ENCODE assay signal across 8 mouse cellular contexts in the genomic region with DNA sequence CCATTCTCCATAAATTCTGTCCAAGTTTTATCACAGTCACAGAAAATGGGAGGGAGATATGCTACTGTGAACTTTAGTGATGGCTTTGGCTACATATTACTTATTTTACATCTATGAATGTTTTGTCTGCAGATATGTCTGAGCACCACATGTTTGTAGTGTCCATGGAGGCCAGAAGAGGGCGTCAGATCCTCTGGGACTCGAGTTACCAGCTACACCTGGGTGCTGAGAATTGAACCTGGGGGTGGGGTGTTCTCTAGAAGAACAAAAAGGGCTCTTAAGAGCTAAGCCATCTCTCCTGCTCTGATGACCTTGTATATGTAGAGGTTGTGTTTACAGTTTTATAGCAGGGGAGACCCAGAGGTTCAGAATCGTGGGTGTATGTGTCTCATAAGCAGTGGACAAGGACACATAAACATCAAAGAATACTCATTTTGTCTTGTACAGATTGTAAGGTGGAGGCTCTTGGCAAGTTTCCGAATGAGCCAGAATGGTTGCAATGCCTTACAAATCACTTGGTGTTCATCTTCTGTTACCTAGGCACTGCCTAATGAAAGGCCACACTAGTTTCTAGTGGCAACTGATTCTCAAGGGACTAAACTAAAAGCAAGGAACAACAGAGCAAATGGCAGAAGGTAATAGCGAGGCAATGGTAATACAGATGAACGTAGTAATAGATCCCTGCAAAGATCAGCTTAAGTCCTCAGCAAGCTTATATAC. TPM values are rescaled to one million over a fixed set of nuclear protein-coding genes. Genes with fewer than 3 reads are reported as not detected.
DNase-seq lines count a peak whose midpoint lies in the region; ATAC-seq and TF ChIP-seq lines count a peak whose summit lies in the region.

No protein-coding gene starts in this region.

- H3K36me3 ChIP-seq in heart, embryonic 14.5 days (ENCODE audit: control insufficient read depth, insufficient read depth, low read length), result no peaks in the 10 kb centered on the region
- peaks cover 4% of the 10 kb centered on the region for H3K36me3 ChIP-seq in G1E (replicated peaks)
- H3K36me3 ChIP-seq in hindbrain, embryonic 15.5 days, result no peaks in the 10 kb centered on the region
- H3K36me3 ChIP-seq in midbrain, embryonic 15.5 days (replicated peaks), result no peaks in the 10 kb centered on the region

- H3K4me2 ChIP-seq in heart, embryonic 14.5 days (ENCODE audit: low read length), result peak overlapping the region; percentile 83
- H3K4me2 ChIP-seq in hindbrain, embryonic 15.5 days, result peak overlapping the region; percentile 62
- peak overlapping the region; percentile 79 for H3K4me2 ChIP-seq in midbrain, embryonic 15.5 days

- no peak overlapping the region for H3K9ac ChIP-seq in heart, embryonic 14.5 days (ENCODE audit: low read length)
- peak overlapping the region; percentile 75 for H3K9ac ChIP-seq in hindbrain, embryonic 15.5 days
- H3K9ac ChIP-seq in midbrain, embryonic 15.5 days, result peak overlapping the region; percentile 84

- H3K4me3 ChIP-seq in heart, embryonic 14.5 days (ENCODE audit: control insufficient read depth in 1 of 2, insufficient read depth in 1 of 2, low read depth in 1 of 2, low read length in 2 of 2), result no peak overlapping the region
- peak overlapping the region; percentile 98; the same call in 1 of the 2 replicates for H3K4me3 ChIP-seq in G1E (ENCODE audit: low read depth, low read length)
- H3K4me3 ChIP-seq in hindbrain, embryonic 15.5 days, result peak overlapping the region; percentile 65
- H3K4me3 ChIP-seq in midbrain, embryonic 15.5 days, result peak overlapping the region; percentile 76

- ATAC-seq in heart, embryonic 14.5 days (ENCODE audit: insufficient number of reproducible peaks, insufficient read depth, low FRiP score, low read depth), result no peak
- no peak for ATAC-seq in G1E (ENCODE audit: extremely low read depth, insufficient number of reproducible peaks, low FRiP score, poor library complexity, severe bottlenecking)
- ATAC-seq in hindbrain, embryonic 15.5 days (ENCODE audit: low FRiP score, low read depth), result no peak
- no peak for ATAC-seq in midbrain, embryonic 15.5 days (replicated peaks)

- DNase-seq in heart, adult 8-10 months (ENCODE audit: low spot score), result no peak
- DNase-seq in G1E (ENCODE audit: low spot score), result no peak
- DNase-seq in T-cell, adult 2 months (ENCODE audit: low spot score), result no peak
- DNase-seq in urinary bladder, postnatal 4 days (ENCODE audit: low spot score in 2 of 2), result no peak
- DNase-seq in lung, postnatal 25 days (ENCODE audit: low spot score), result no peak

- no peaks in the 10 kb centered on the region for H3K9me3 ChIP-seq in heart, embryonic 14.5 days (ENCODE audit: control insufficient read depth, low read length)
- H3K9me3 ChIP-seq in G1E (replicated peaks), result no peaks in the 10 kb centered on the region
- no peaks in the 10 kb centered on the region for H3K9me3 ChIP-seq in hindbrain, embryonic 15.5 days
- no peaks in the 10 kb centered on the region for H3K9me3 ChIP-seq in midbrain, embryonic 15.5 days

- peaks cover 0 to 12% of the 10 kb centered on the region in 2 experiments; a peak in 1 of 4 replicates for H3K4me1 ChIP-seq in heart, embryonic 14.5 days (ENCODE audit: control insufficient read depth in 2 of 2, insufficient read depth in 2 of 2, low read length in 2 of 2)
- peaks cover 43% of the 10 kb centered on the region for H3K4me1 ChIP-seq in G1E (ENCODE audit: insufficient read depth, low read depth, low read length)
- peaks cover 28% of the 10 kb centered on the region for H3K4me1 ChIP-seq in hindbrain, embryonic 15.5 days (replicated peaks)
- peaks cover 30% of the 10 kb centered on the region for H3K4me1 ChIP-seq in midbrain, embryonic 15.5 days

- no peaks in the 10 kb centered on the region for H3K27me3 ChIP-seq in heart, embryonic 14.5 days (ENCODE audit: control insufficient read depth, insufficient read depth, low read length)
- no peaks in the 10 kb centered on the region for H3K27me3 ChIP-seq in G1E (ENCODE audit: insufficient read depth, low read length)
- no peaks in the 10 kb centered on the region for H3K27me3 ChIP-seq in hindbrain, embryonic 15.5 days
- no peaks in the 10 kb centered on the region for H3K27me3 ChIP-seq in midbrain, embryonic 15.5 days (replicated peaks)

- TF ChIP-seq CTCF in G1E (IDR thresholded peaks at IDR 0.05; ENCODE audit: low read depth, low read length), result no peak

- 58% methylated on average over 6 of the region's 6 CpGs for WGBS in heart, embryonic 14.5 days
- WGBS in hindbrain, embryonic 15.5 days, result 36% methylated on average over 6 of the region's 6 CpGs
- 37% methylated on average over 6 of the region's 6 CpGs for WGBS in midbrain, embryonic 15.5 days

- no peak overlapping the region for H3K27ac ChIP-seq in heart, embryonic 14.5 days (replicated peaks in 1 of 2; ENCODE audit: control insufficient read depth in 1 of 2, insufficient read depth in 1 of 2, low read depth in 2 of 2, low read length in 2 of 2)
- peak overlapping the region; percentile 93 for H3K27ac ChIP-seq in hindbrain, embryonic 15.5 days (replicated peaks)
- H3K27ac ChIP-seq in midbrain, embryonic 15.5 days, result peak overlapping the region; percentile 95

RNA-seq across cellular contexts. Expression of gene Rnf145, which starts 1.0 kb away (rescaled TPM):
- polyA plus RNA-seq in heart, embryonic 14.5 days (2014; fragmentation: Nextera tagmentation; extraction: Ambion mirVana), result 61.0 and 66.7 TPM in 2 replicates
- total RNA-seq in heart, adult 8-10 months (2022), result 10 to 100 TPM; 11.0 to 21.4 (median 13.7) TPM
- 36.8 and 53.4 TPM in 2 replicates for total RNA-seq in G1E (2014; fragmentation: Nextera tagmentation)
- total RNA-seq in G1E (2017), result 113 and 120 TPM in 2 replicates
- 66.7 and 98.7 TPM in 2 replicates for polyA plus RNA-seq in G1E (2012)
- 119 TPM in 2 replicates for polyA plus RNA-seq in hindbrain, embryonic 15.5 days (2015; fragmentation: Nextera tagmentation; extraction: Ambion mirVana)
- polyA plus RNA-seq in midbrain, embryonic 15.5 days (2015; fragmentation: Nextera tagmentation; extraction: Ambion mirVana), result 123 and 128 TPM in 2 replicates

RNA-seq across cellular contexts. Expression of gene Ublcp1, which starts 47.4 kb away (rescaled TPM):
- polyA plus RNA-seq in heart, embryonic 14.5 days (2014; fragmentation: Nextera tagmentation; extraction: Ambion mirVana), result 40.7 and 45.7 TPM in 2 replicates
- total RNA-seq in heart, adult 8-10 months (2022), result 10 to 100 TPM; 33.2 to 40.9 (median 39.4) TPM
- total RNA-seq in G1E (2014; fragmentation: Nextera tagmentation) (53.4 and 55.9 TPM in 2 replicates), G1E (2017) (50.9 and 52.1 TPM in 2 replicates)
- polyA plus RNA-seq in G1E (2012), result 2.8 and 3.0 TPM in 2 replicates
- polyA plus RNA-seq in hindbrain, embryonic 15.5 days (2015; fragmentation: Nextera tagmentation; extraction: Ambion mirVana), result 56.0 and 57.0 TPM in 2 replicates
- 61.4 and 63.0 TPM in 2 replicates for polyA plus RNA-seq in midbrain, embryonic 15.5 days (2015; fragmentation: Nextera tagmentation; extraction: Ambion mirVana)

Comparison
In these comparisons a context has a peak if more than half of its experiments do, and no peak if none do; other contexts are left out.
1. H3K27ac ChIP-seq: peak in hindbrain, embryonic 15.5 days (single experiment) and midbrain, embryonic 15.5 days (single experiment); none in heart, embryonic 14.5 days (0 of 2).
2. H3K4me3 ChIP-seq: peak in G1E (single experiment), hindbrain, embryonic 15.5 days (single experiment) and midbrain, embryonic 15.5 days (single experiment); none in heart, embryonic 14.5 days (0 of 2).
3. RNA of gene Ublcp1, which starts 47.4 kb away (polyA plus RNA-seq): 61.4 to 63.0 TPM in midbrain, embryonic 15.5 days, 56.0 to 57.0 TPM in hindbrain, embryonic 15.5 days and 40.7 to 45.7 TPM in heart, embryonic 14.5 days; 2.8 to 3.0 TPM in G1E; every median in the first group is over 10 times any median in the second.
4. Peak in every context shown above with its lines, with median percentiles within 50 percentile points of each other: H3K4me2 ChIP-seq.